Mouse (Mus musculus) heart, postnatal 4 days (tissue): ENCODE data around the gene Pigl. TPM values are rescaled to one million over a fixed set of nuclear protein-coding genes. Genes with fewer than 3 reads are reported as not detected.
A peak's percentile ranks its signal among the peaks of the same experiment; 100 is the strongest.

Experiments
- DNase-seq: peaks from one replicate; pipeline ENCODE4 v3.0.0; 2021
- total RNA-seq, 2 experiments: library from RNA; stranded (reverse); gene quantifications; 2 replicates each; pipeline ENCODE4 v1.2.3; 2021

The Pigl gene
- total RNA-seq, 2 experiments from 2014 or later: 3.9 to 4.5 TPM

DNA sequence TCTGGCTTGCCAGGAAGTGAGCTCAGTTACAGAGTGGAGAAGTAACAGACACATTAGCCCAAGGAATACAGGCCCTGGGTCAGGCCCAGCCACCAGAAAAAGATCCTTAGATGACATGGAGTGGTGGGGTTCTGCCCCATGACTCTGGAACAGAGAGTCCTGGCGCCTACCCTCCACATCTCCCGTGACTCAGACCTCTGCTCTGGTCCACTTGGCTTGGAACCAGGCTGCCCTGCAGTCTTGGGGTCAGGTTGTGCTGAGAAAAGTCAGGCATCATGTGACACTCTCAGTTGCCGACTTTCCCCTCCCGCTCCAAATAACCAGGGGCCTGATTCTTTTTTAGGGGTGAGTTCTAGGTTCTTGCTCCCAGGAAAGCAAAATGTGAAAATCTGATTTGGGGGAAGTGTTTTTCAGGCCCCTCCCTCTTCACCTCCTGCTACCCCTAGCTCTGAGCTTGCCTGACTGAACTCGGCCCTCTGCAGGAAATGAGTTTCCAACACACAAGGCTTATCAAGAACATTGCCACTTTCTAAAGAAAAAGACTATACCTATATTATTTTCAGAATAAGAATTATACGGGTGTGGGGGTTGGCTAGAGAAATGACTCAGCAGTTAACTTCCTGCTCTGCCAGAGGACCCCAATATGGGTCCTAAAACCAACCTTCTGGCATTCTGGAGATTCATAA lies 100.8 kb downstream of the Pigl start:
- peak; percentile 46 for DNase-seq

- no peak for DNase-seq
Observed at GRCm38 (mm10) chr11:62560463-62561016, 102.3 kb downstream of the Pigl start.

GRCm38 (mm10) chr11:62563590-62563989 lies 105.3 kb downstream of the Pigl start:
- DNase-seq: no peak

Other genes with a start within 250 kb of the Pigl start
- gene Adora2b, start 209.5 kb upstream of the Pigl start, total RNA-seq: under 1 TPM; 0.41 to 0.91 TPM
- gene Zswim7, start 177.1 kb upstream of the Pigl start, total RNA-seq: 10 to 100 TPM; 11.6 to 13.1 TPM
- 10 to 100 TPM; 37.5 to 38.2 TPM for gene Ttc19, start 177.0 kb upstream of the Pigl start, total RNA-seq
- gene Ncor1, start 81 bp downstream of the Pigl start, total RNA-seq: 100 to 1,000 TPM; 137 to 151 TPM
- 10 to 100 TPM; 23.8 to 25.7 TPM for gene Cenpv, start 80.8 kb downstream of the Pigl start, total RNA-seq
- 100 to 1,000 TPM; 828 to 847 TPM for gene Ubb, start 92.7 kb downstream of the Pigl start, total RNA-seq
- gene Trpv2, start 116.0 kb downstream of the Pigl start, total RNA-seq: 1 to 10 TPM; 3.0 to 3.2 TPM
- gene Lrrc75a, start 190.1 kb downstream of the Pigl start, total RNA-seq: 10 to 100 TPM; 15.7 to 16.5 TPM
- 10 to 100 TPM; 18.5 to 20.9 TPM for gene Mmgt2, start 190.2 kb downstream of the Pigl start, total RNA-seq